Mouse (Mus musculus): ENCODE results near the gene Fam98c. TPM values are rescaled to one million over a fixed set of nuclear protein-coding genes. Genes with fewer than 3 reads are reported as not detected.
A peak's percentile ranks its signal among the peaks of the same experiment; 100 is the strongest.

Gene Fam98c
- polyA plus RNA-seq, 1 experiment from 2014 or later: 15.9 TPM

DNA sequence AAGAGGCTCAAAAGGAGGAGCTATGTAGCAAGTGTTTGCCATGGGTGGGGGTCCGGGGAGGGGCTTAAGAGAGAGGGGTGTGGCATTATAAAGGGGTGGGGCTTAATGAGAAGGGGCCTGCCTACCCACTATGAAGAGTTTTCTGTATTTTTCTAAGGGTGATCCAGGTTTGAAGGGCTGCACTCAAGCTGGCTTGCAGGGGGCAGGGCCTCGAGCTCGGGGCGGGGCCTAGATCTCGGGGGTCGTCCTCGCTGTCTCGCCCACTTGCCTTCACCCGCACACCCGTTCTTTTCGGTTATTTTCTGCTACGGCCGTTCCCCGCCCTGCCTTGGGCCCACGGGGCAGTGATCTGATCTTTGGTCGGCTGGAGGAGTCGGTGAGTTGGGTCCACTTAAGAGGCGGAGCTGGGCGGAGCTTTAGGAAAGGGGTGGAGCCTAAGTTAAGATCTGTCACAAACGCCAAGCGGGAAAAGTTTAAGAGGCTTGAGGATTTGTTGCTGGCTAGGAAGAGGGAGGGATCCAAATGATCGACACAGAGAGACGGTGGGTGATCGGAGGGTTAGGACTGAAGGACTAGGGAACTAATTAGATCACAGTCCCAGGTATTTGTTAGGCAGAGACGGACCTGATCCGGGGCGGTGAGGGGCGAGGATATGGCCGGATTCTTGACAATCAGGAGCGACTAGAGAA, 14.2 kb upstream of the Fam98c start, which contains the start of the genes Ggn and Spred3:
TSS of gene Ggn (plus strand) at position 145 of the 689 bp plus-strand sequence.
TSS of gene Spred3 (minus strand) at position 346 of the 689 bp plus-strand sequence.
- peak within 1 kb of the TSS; percentile 81 for H3K4me2 ChIP-seq
- peaks cover 49% of the 10 kb centered on the region for H3K4me1 ChIP-seq
- peaks cover 33% of the 10 kb centered on the region for H3K36me3 ChIP-seq (ENCODE audit: poor library complexity, severe bottlenecking)
- peak; percentile 41 for ATAC-seq
- H3K9me3 ChIP-seq (replicated peaks): no peaks in the 10 kb centered on the region
- peaks cover 59% of the 10 kb centered on the region for H3K27me3 ChIP-seq
- WGBS: 1% methylated on average over 30 of the region's 30 CpGs
- H3K4me3 ChIP-seq: peak within 1 kb of the TSS; percentile 64
- peak within 1 kb of the TSS; percentile 75 for H3K9ac ChIP-seq
- H3K27ac ChIP-seq: peak within 1 kb of the TSS; percentile 81

- peaks cover 53% of the 10 kb centered on the region for H3K27me3 ChIP-seq
- ATAC-seq: peak; percentile 83
- no peaks in the 10 kb centered on the region for H3K9me3 ChIP-seq (replicated peaks)
- peaks cover 49% of the 10 kb centered on the region for H3K4me1 ChIP-seq
- under 1% methylated on average over 31 of the region's 39 CpGs for WGBS
- H3K36me3 ChIP-seq (ENCODE audit: poor library complexity, severe bottlenecking): peaks cover 25% of the 10 kb centered on the region
- H3K4me2 ChIP-seq: peak overlapping the region; percentile 81
- peak overlapping the region; percentile 75 for H3K9ac ChIP-seq
- H3K27ac ChIP-seq: peak overlapping the region; percentile 81
- H3K4me3 ChIP-seq: peak overlapping the region; percentile 64
These were observed 13.4 kb upstream of the Fam98c start for GRCm38 (mm10) chr7:29169231-29170065.

DNA sequence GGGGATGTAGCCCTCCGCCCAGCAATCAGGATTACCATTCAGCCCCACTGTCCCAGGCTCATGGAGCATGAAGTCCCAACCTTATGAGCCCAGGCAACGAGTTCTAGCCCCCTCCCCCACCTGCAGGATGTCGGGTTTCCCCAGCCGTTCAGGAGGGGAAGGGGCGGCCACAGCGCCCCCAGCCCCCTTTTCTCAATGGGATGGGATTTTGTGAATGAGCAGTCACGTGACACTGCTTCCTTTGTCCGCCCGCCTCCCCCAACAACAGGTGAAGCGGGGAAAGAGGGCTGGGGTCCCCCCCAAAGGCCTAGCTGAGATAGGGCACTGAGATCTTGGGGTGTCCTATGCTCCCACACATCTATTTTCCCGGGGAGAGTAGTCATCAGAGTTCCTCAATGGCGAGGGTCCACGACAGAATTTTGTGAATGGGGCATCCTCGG, 12.8 kb upstream of the Fam98c start:
- peaks cover 47% of the 10 kb centered on the region for H3K27me3 ChIP-seq
- peak overlapping the region; percentile 81 for H3K27ac ChIP-seq
- H3K4me2 ChIP-seq: peak overlapping the region; percentile 81
- H3K9ac ChIP-seq: peak overlapping the region; percentile 75
- H3K9me3 ChIP-seq (replicated peaks): no peaks in the 10 kb centered on the region
- under 1% methylated on average over 14 of the region's 14 CpGs for WGBS
- peak overlapping the region; percentile 64 for H3K4me3 ChIP-seq
- H3K4me1 ChIP-seq: peaks cover 49% of the 10 kb centered on the region
- ATAC-seq: peak; percentile 39
- H3K36me3 ChIP-seq (ENCODE audit: poor library complexity, severe bottlenecking): peaks cover 19% of the 10 kb centered on the region

- Histone ChIP-seq H3K4me2 (peak overlapping the region; percentile 81), H3K27ac (peak overlapping the region; percentile 81; the same call in 1 of the 2 replicates), H3K4me1 (peaks cover 49% of the 10 kb centered on the region), H3K27me3 (peaks cover 41% of the 10 kb centered on the region), H3K36me3 (ENCODE audit: poor library complexity, severe bottlenecking) (peaks cover 14% of the 10 kb centered on the region), H3K9ac (peak overlapping the region; percentile 75), H3K4me3 (peak overlapping the region; percentile 64), H3K9me3 (replicated peaks) (no peaks in the 10 kb centered on the region)
- ATAC-seq: no peak
- WGBS: 2% methylated on average over 10 of the region's 10 CpGs
These were observed 12.2 kb upstream of the Fam98c start for GRCm38 (mm10) chr7:29168121-29168695.

DNA sequence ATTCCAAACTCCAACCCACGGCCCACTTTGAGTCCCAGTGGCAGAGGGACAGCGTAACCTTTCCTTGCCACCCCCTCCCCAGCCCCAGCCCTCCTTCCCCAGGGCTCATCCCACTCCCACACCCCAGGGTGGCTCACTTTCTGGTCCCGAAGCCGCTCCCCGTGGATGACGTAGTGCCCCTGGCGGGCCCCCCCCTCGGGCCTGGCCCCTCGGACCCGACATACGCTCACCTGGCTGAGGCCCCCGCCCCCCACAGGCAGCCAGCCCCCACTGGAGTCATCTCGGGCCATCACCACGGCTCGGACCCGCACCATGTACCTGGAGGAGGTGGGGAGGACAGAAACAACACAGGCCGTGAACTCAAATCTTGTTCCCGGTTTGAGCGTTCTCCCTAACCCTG, 11.6 kb upstream of the Fam98c start:
- no peaks in the 10 kb centered on the region for H3K9me3 ChIP-seq (replicated peaks)
- H3K27ac ChIP-seq: no peak overlapping the region
- peaks cover 9% of the 10 kb centered on the region for H3K36me3 ChIP-seq (ENCODE audit: poor library complexity, severe bottlenecking)
- peak overlapping the region; percentile 81 for H3K4me2 ChIP-seq
- WGBS: 13% methylated on average over 19 of the region's 19 CpGs
- H3K4me1 ChIP-seq: peaks cover 46% of the 10 kb centered on the region
- H3K4me3 ChIP-seq: peak overlapping the region; percentile 64
- H3K27me3 ChIP-seq: peaks cover 35% of the 10 kb centered on the region
- ATAC-seq: no peak
- H3K9ac ChIP-seq: peak overlapping the region; percentile 43

GRCm38 (mm10) chr7:29162750-29163525, 6.9 kb upstream of the Fam98c start:
- Histone ChIP-seq H3K9ac (no peak overlapping the region), H3K27me3 (peaks cover 30% of the 10 kb centered on the region), H3K4me3 (no peak overlapping the region), H3K9me3 (replicated peaks) (no peaks in the 10 kb centered on the region), H3K4me1 (peaks cover 7% of the 10 kb centered on the region), H3K4me2 (no peak overlapping the region), H3K27ac (no peak overlapping the region), H3K36me3 (ENCODE audit: poor library complexity, severe bottlenecking) (peaks cover 22% of the 10 kb centered on the region)
- no peak for ATAC-seq
- 22% methylated on average over 9 of the region's 9 CpGs for WGBS

GRCm38 (mm10) chr7:29162294-29162693, 6.3 kb upstream of the Fam98c start:
- Histone ChIP-seq H3K4me3 (no peak overlapping the region), H3K9me3 (replicated peaks) (no peaks in the 10 kb centered on the region), H3K4me1 (0 out of 2 replicates have a peak, but pooled peaks cover under 1% of the 10 kb centered on the region), H3K36me3 (ENCODE audit: poor library complexity, severe bottlenecking) (peaks cover 22% of the 10 kb centered on the region), H3K9ac (no peak overlapping the region), H3K27me3 (peaks cover 25% of the 10 kb centered on the region), H3K4me2 (no peak overlapping the region), H3K27ac (no peak overlapping the region)
- no peak for ATAC-seq
- WGBS: 85% methylated on average over 5 of the region's 5 CpGs

GRCm38 (mm10) chr7:29158264-29158663, 2.2 kb upstream of the Fam98c start:
- H3K27me3 ChIP-seq: peaks cover 25% of the 10 kb centered on the region
- no peak for ATAC-seq
- H3K36me3 ChIP-seq (ENCODE audit: poor library complexity, severe bottlenecking): peaks cover 18% of the 10 kb centered on the region
- H3K4me3 ChIP-seq: no peak overlapping the region
- no peak overlapping the region for H3K9ac ChIP-seq
- no peak overlapping the region for H3K4me2 ChIP-seq
- 0% methylated on average over 5 of the region's 5 CpGs for WGBS
- no peaks in the 10 kb centered on the region for H3K9me3 ChIP-seq (replicated peaks)
- peaks cover 10% of the 10 kb centered on the region for H3K4me1 ChIP-seq
- no peak overlapping the region for H3K27ac ChIP-seq

DNA sequence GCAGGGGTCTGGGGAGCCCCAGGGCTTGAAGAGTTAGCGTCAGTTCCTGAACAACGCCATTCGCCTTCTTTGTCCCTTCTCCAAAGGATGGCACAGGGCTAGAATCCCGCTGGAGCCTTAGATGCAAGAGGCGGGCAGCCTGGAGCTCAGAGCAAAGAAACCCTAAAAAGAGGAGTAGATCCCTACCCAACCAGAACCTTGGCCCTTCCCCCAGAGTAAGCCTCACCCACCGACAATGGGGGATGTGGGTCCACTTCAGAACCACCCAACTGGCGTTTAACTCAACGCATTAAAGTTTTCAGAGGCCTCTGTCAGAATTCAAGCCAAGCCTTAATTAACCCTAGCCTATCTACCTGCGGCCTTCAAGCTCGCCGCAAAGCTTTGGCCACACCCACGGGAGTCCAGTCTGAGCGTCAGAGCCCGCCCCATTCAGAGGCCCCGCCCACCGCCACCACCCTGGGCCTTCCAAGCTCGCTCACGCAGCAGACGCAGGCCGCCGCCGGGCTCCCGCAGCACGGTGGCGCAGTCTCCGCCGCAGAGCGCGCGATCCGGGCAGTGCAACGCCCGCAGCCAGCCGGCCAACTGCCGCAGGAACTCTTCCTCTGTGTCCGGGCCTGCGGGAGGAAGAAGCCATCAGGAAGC, 717 bp downstream of the Fam98c start:
- peak; percentile 93 for ATAC-seq
- 8% methylated on average over 37 of the region's 37 CpGs for WGBS

GRCm38 (mm10) chr7:29154018-29154720, 1.9 kb downstream of the Fam98c start:
- no peak for ATAC-seq
- H3K9ac ChIP-seq: no peak overlapping the region
- H3K4me1 ChIP-seq: peaks cover 10% of the 10 kb centered on the region
- H3K4me2 ChIP-seq: no peak overlapping the region
- H3K27me3 ChIP-seq: peaks cover 17% of the 10 kb centered on the region
- no peak overlapping the region for H3K4me3 ChIP-seq
- no peaks in the 10 kb centered on the region for H3K36me3 ChIP-seq (ENCODE audit: poor library complexity, severe bottlenecking)
- H3K27ac ChIP-seq: no peak overlapping the region
- no peaks in the 10 kb centered on the region for H3K9me3 ChIP-seq (replicated peaks)
- WGBS: 98% methylated on average over 14 of the region's 14 CpGs

More for the DNA sequence above, 717 bp downstream of the Fam98c start:
- peaks cover 25% of the 10 kb centered on the region for H3K27me3 ChIP-seq
- H3K4me3 ChIP-seq: peak overlapping the region; percentile 75
- H3K27ac ChIP-seq: peak overlapping the region; percentile 90
- H3K9ac ChIP-seq: peak overlapping the region; percentile 80
- H3K9me3 ChIP-seq (replicated peaks): no peaks in the 10 kb centered on the region
- H3K36me3 ChIP-seq (ENCODE audit: poor library complexity, severe bottlenecking): no peaks in the 10 kb centered on the region
- peak overlapping the region; percentile 98 for H3K4me2 ChIP-seq
- H3K4me1 ChIP-seq: peaks cover 10% of the 10 kb centered on the region
